Mouse (Mus musculus): ENCODE results near the gene Dnajb3. TPM values are rescaled to one million over a fixed set of nuclear protein-coding genes. Genes with fewer than 3 reads are reported as not detected.

The Dnajb3 gene
- polyA plus RNA-seq, 1 experiment = 1.3 TPM

DNA sequence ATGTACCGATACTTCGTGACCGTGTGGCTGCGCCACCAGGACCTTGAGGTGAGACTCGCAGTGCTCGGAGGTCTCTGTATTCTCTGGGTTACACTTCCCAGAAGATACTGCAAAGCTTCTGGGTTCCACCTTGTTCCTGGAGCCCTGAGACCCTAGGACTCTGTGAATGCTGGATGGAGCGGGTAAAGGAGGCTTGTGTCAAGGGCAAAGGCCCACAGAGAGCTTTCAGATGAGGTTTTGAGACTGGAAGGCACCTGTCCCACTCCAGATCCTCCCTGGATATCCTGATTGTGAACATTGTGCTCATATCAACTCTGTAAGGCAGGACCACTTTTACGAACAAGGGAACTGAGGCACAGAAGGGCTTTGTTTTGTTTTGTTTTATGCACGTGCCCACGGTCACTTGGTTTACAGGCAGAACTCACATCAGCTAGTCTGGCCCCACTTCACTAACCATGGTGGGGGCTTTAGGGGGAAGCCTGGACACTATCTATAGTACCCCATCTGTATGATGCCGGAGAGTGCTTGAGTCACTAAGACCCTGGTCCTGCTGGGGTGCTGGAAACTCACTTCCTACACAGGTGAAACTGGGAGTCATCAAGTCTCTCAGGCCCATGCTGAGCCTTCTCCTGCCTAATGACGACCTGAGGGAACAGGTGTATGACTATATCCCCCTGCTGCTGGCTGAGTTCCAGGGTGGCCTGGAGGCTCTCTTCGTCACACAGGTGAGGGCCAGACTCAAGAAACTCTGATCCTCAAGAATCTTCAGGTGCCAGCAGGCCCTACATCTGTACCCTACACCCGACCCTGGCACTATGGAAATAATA, 28.1 kb upstream of the Dnajb3 start:
- TF ChIP-seq POLR2A (IDR thresholded peaks at IDR 0.05; ENCODE audit: borderline replicate concordance, extremely low read depth, low read depth, low read length) (no peak), CTCF (IDR thresholded peaks at IDR 0.05; ENCODE audit: insufficient read depth, low read length) (no peak)
- no peak overlapping the region for H3K4me3 ChIP-seq (replicated peaks; ENCODE audit: extremely low read depth, low read depth, low read length)
- WGBS = 65% methylated on average over 14 of the region's 14 CpGs
- H3K4me1 ChIP-seq (ENCODE audit: control insufficient read depth, insufficient read depth, low read length) = no peaks in the 10 kb centered on the region
- DNase-seq = no peak

DNA sequence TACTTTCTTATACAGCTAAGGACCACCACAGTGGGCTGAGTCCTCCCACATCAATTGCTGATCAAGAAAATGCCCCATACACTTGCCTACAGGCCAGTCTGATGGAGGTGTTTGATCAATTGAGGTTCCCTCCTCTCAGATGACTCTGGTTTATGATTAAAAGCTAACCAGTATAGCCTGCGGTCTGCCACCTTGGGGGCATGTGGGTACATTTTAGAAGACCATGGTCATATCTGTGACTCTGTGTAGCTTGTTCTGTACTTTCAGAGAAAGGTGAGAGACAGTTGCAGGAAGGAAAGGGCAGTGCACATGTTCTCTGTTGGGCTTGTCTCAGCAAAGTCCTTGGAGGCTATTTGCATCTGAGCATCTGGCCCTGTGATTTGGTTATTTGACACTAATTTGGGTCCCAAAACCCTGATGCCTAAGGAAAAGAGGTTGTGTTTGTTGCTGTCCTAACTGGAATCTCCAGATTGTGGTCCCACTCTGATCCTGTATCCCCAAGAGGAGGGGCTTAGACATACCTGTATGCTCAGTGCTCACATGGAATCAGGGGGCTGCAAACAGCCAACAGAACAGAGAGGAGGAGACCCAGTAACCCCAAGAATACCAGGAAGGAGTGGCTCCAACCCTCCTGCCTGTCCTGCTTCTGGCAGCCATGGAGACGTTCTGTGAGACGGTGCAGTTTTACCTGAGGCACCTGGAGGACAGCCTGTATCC, 27.2 kb upstream of the Dnajb3 start:
- H3K4me3 ChIP-seq (replicated peaks; ENCODE audit: extremely low read depth, low read depth, low read length) = no peak overlapping the region
- no peak for TF ChIP-seq POLR2A (IDR thresholded peaks at IDR 0.05; ENCODE audit: borderline replicate concordance, extremely low read depth, low read depth, low read length)
- TF ChIP-seq CTCF (IDR thresholded peaks at IDR 0.05; ENCODE audit: insufficient read depth, low read length) = no peak
- 49% methylated on average over 3 of the region's 3 CpGs for WGBS
- DNase-seq = no peak
- H3K4me1 ChIP-seq (ENCODE audit: control insufficient read depth, insufficient read depth, low read length) = no peaks in the 10 kb centered on the region

DNA sequence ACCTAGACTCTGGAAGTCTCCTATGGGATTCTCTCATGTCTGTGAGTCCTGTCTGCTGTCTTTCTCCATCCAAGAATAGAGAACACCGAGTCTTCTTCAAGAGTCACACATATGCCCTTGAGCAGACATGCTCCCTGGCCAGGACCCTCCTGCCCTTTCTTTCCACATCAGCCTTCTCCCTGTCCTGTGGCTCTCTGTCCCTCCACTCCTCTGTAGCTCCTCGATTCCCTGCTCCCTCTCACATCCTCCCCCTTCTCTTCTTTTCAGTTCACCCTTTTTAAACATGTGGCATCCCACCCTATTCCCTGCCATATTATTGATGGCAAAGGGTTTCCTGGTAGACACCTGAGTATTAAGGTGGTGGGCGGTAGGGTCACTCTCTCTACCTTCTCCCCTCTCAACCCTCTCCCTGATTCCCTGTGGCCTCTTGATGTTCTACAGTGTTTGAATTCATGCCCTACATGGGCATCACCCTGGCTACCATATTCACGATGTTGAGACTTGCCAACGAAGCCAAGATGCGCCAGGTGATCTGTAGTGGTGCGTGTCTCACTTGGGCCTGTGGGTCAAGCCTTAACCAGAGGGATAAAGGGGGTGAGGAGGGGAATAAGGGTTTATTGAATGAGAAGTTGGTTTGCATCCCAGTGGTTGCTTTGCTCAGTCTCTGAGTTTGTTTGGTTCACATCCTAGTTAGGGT, 26.4 kb upstream of the Dnajb3 start:
- TF ChIP-seq CTCF (IDR thresholded peaks at IDR 0.05; ENCODE audit: insufficient read depth, low read length) (no peak), POLR2A (IDR thresholded peaks at IDR 0.05; ENCODE audit: borderline replicate concordance, extremely low read depth, low read depth, low read length) (no peak)
- Histone ChIP-seq H3K4me1 (ENCODE audit: control insufficient read depth, insufficient read depth, low read length) (no peaks in the 10 kb centered on the region), H3K4me3 (replicated peaks; ENCODE audit: extremely low read depth, low read depth, low read length) (no peak overlapping the region)
- peak; percentile 5 for DNase-seq
- WGBS = 63% methylated on average over 7 of the region's 7 CpGs

DNA sequence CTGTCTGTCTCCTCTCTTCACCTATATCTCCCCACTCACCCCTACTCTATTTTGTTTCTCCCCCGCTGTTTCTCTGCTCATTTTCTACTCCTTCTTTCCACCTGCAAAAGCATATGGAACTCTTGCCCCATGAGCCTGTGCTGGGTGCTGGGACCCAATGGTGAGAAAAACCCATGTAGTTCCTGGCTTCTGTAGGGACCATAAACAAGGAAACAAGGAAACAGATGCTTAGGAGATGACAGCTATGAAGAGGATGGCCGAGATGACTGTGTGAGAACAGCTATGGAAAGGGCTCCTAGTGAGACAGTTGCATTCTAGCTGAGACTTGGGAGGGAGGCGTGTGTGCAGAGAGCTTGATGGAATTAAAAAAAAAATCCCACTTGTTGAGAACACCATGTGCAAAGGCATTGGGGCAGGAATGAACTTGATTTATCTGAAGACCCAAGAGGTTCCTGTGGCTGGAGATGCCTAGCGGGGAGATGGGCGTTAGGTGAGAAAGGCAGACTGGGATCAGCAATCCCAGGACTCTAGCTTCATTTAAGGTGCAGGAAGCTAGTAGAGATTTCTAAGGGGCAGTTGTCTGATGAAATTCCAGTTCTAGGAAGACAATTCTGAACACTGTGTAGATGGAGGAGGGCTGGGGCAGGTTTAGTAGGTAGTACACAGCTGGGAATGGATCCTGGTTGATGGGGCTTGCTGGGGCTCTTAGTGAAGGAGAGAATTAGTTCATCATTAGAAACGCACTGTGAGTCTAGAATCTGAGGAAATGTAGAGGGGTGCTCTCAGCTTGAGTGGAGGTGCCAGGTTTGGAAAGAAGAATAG, 25.6 kb upstream of the Dnajb3 start:
- no peak for DNase-seq

DNA sequence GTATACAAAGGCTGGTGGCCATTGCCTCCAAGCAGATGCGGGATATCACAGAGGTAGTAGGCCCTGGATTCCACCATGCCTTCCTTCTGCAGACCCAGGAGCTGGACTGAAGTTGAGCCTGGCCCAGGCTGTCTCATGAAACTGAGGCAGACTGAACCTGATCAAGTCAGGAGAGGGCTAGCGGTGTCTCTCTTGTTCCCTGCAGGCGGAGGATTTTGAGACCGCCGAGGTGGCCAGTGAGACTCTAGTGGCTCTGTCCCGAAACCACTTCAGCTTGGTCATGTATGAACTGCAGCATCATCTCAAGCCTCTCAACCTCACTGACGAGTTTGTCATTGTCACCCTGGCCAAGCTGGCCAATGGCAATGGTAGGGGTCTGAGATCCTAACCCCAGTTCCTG, 24.8 kb upstream of the Dnajb3 start:
- H3K4me3 ChIP-seq (replicated peaks; ENCODE audit: extremely low read depth, low read depth, low read length) = no peak overlapping the region
- no peak for TF ChIP-seq CTCF (IDR thresholded peaks at IDR 0.05; ENCODE audit: insufficient read depth, low read length)
- no peak for TF ChIP-seq POLR2A (IDR thresholded peaks at IDR 0.05; ENCODE audit: borderline replicate concordance, extremely low read depth, low read depth, low read length)
- WGBS = 67% methylated on average over 7 of the region's 7 CpGs
- H3K4me1 ChIP-seq (ENCODE audit: control insufficient read depth, insufficient read depth, low read length) = no peaks in the 10 kb centered on the region
- no peak for DNase-seq

More for the DNA sequence above, 25.6 kb upstream of the Dnajb3 start:
- WGBS = 69% methylated on average over 6 of the region's 6 CpGs
- Histone ChIP-seq H3K4me1 (ENCODE audit: control insufficient read depth, insufficient read depth, low read length) (no peaks in the 10 kb centered on the region), H3K4me3 (replicated peaks; ENCODE audit: extremely low read depth, low read depth, low read length) (no peak overlapping the region)
- no peak for TF ChIP-seq CTCF (IDR thresholded peaks at IDR 0.05; ENCODE audit: insufficient read depth, low read length)
- no peak for TF ChIP-seq POLR2A (IDR thresholded peaks at IDR 0.05; ENCODE audit: borderline replicate concordance, extremely low read depth, low read depth, low read length)

DNA sequence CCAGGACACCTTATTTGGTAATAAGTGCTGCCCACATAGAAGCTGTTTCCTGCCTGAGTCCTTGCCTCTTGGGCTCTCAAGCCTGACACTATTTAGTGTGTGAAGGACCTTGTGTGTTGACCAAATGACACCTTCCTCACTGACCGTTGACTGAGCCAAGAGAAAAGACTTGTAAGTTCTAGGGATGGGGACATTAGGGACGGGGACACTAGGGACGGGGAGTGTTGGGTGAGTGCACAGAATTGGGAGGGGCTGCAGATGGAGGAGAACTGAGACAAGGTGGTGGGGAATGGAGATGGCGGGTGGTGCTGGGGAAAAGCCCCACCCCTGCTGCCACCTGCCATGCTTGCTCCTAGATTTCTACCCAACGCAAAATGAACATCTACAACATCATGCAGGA, 24.4 kb upstream of the Dnajb3 start:
- no peak overlapping the region for H3K4me3 ChIP-seq (replicated peaks; ENCODE audit: extremely low read depth, low read depth, low read length)
- WGBS = 82% methylated on average over 5 of the region's 5 CpGs
- H3K4me1 ChIP-seq (ENCODE audit: control insufficient read depth, insufficient read depth, low read length) = no peaks in the 10 kb centered on the region
- DNase-seq = peak; percentile 10
- TF ChIP-seq POLR2A (IDR thresholded peaks at IDR 0.05; ENCODE audit: borderline replicate concordance, extremely low read depth, low read depth, low read length) (no peak), CTCF (IDR thresholded peaks at IDR 0.05; ENCODE audit: insufficient read depth, low read length) (no peak)

DNA sequence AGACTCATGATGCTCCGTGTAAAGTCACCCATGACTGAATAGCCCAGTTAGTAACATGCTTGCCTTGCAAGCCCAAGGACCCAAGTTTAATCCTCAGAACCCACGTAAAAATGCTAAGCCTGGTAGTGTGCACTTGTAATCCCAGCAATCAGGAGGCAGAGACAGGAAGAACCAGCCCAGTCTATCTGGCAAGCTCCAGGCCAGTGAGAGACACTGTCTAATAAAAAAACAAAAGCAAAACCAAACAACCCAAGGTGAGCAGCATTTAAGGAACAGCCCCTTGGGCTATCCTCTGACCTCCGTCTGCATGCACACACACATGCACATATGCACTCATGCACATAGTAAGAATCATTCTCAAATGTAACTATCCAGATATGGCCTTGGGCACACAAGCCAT, 24.0 kb upstream of the Dnajb3 start:
- WGBS = 74% methylated on average over 3 of the region's 3 CpGs
- no peak overlapping the region for H3K4me3 ChIP-seq (replicated peaks; ENCODE audit: extremely low read depth, low read depth, low read length)
- DNase-seq = no peak
- TF ChIP-seq CTCF (IDR thresholded peaks at IDR 0.05; ENCODE audit: insufficient read depth, low read length) = no peak
- TF ChIP-seq POLR2A (IDR thresholded peaks at IDR 0.05; ENCODE audit: borderline replicate concordance, extremely low read depth, low read depth, low read length) = no peak
- no peaks in the 10 kb centered on the region for H3K4me1 ChIP-seq (ENCODE audit: control insufficient read depth, insufficient read depth, low read length)

DNA sequence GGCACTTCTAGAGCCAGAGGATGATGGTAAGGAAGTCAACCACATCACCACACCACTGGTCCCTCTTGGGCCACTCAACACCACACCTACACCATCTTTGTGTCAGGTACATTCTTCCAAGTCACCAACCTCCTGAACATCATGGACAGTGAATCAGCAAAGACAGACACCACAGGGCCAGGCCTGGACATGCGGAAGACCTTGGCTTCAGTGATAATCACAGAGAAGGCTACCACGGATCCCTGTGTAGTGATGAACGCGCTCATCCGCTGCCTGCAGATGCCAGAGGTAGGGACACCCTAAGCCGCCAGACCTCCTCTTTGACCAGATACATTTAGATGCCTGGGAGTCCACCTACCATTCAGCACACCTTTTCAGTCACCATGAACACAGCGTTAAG, 22.5 kb upstream of the Dnajb3 start:
- Histone ChIP-seq H3K4me3 (replicated peaks; ENCODE audit: extremely low read depth, low read depth, low read length) (no peak overlapping the region), H3K4me1 (ENCODE audit: control insufficient read depth, insufficient read depth, low read length) (no peaks in the 10 kb centered on the region)
- DNase-seq = peak; percentile 10
- WGBS = 70% methylated on average over 7 of the region's 7 CpGs
- TF ChIP-seq POLR2A (IDR thresholded peaks at IDR 0.05; ENCODE audit: borderline replicate concordance, extremely low read depth, low read depth, low read length) (no peak), CTCF (IDR thresholded peaks at IDR 0.05; ENCODE audit: insufficient read depth, low read length) (no peak)

DNA sequence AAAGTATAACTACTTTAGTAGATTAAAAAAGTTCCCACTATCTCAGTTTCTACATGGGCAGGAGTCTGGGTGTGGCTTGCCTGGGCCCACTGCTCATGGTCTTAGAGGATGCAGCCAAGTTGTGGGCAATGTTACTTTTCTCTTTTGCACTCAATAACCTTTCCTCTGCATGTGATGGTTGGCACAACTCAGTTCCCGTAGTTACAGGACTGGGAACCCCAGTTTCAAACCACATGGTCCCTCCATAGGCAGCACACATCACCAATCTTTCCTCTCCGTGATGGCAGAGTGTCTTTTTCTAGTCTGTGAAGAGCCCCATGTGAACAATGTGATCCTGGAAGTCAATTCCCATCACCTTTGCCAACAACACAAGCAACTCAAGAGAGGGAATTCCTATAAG, 21.9 kb upstream of the Dnajb3 start:
- peak; percentile 11 for DNase-seq
- 48% methylated on average over 2 of the region's 2 CpGs for WGBS

More for the DNA sequence above, 21.9 kb upstream of the Dnajb3 start:
- Histone ChIP-seq H3K4me1 (ENCODE audit: control insufficient read depth, insufficient read depth, low read length) (no peaks in the 10 kb centered on the region), H3K4me3 (replicated peaks; ENCODE audit: extremely low read depth, low read depth, low read length) (no peak overlapping the region)
- no peak for TF ChIP-seq CTCF (IDR thresholded peaks at IDR 0.05; ENCODE audit: insufficient read depth, low read length)
- no peak for TF ChIP-seq POLR2A (IDR thresholded peaks at IDR 0.05; ENCODE audit: borderline replicate concordance, extremely low read depth, low read depth, low read length)

Data from lung, adult 2 months (tissue).